Mouse (Mus musculus) E14TG2a.4 (cell line): ENCODE data around the gene Pgghg.

ENCODE experiments used
- H3K27me3 ChIP-seq: 2 replicates; pipeline ENCODE4 v1.6.1; 2014; ENCODE audit warnings: low read length, control low read depth; ENCODE audit not compliant: insufficient read depth
- H3K36me3 ChIP-seq: 2 replicates; pipeline ENCODE4 v1.6.1; 2014; ENCODE audit warnings: low read length, control low read depth; ENCODE audit not compliant: insufficient read depth
- H3K4me1 ChIP-seq: replicated peaks from 2 replicates; pipeline ENCODE4 v1.6.1; 2014; ENCODE audit warnings: low read depth, low read length, control low read depth
- H3K4me3 ChIP-seq: replicated peaks from 2 replicates; pipeline ENCODE4 v1.5.1; 2014; ENCODE audit warnings: mild to moderate bottlenecking, low read length
- H3K9me3 ChIP-seq: 2 replicates; pipeline ENCODE4 v1.6.1; 2014; ENCODE audit warnings: low read length, control low read depth
- CTCF ChIP-seq: conservative IDR thresholded peaks from 2 replicates; pipeline ENCODE4 v1.5.1; 2014; ENCODE audit warnings: low read length
- NANOG ChIP-seq: IDR thresholded peaks from 2 replicates; pipeline ENCODE4 v1.6.1; 2014; ENCODE audit warnings: borderline replicate concordance, low read length, mixed read lengths
- POU5F1 ChIP-seq: IDR thresholded peaks from 2 replicates; pipeline ENCODE4 v1.6.1; 2014; ENCODE audit warnings: low read length, borderline replicate concordance

Gene Pgghg

DNA sequence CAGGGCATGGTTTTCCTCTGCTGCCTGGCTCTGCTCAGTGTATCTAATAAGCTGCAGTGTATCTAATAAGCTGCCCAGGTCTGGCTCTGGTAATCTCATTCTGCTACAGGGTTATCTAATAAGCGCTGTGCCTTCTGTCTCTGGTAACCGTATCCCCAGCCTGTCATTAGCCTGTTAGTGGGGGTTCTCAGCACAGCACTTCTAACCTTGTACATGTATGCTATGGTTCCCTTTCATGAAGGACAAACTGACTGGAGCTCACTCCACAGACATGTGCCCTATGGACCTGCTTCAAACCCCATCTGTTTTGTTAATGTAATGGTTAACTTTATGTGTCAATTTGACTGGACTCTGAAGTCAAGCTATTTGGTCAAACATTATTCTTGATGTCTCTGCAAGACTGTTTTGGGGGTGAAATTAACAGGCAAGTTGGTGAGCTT, 35.5 kb upstream of the Pgghg start:
- Histone ChIP-seq H3K9me3 (no peaks in the 10 kb centered on the region), H3K4me3 (no peak overlapping the region), H3K4me1 (peaks cover 90% of the 10 kb centered on the region), H3K27me3 (no peaks in the 10 kb centered on the region), H3K36me3 (no peaks in the 10 kb centered on the region; the same call in 1 of the 2 replicates)
- TF ChIP-seq NANOG (no peak), POU5F1 (no peak), CTCF (no peak)

DNA sequence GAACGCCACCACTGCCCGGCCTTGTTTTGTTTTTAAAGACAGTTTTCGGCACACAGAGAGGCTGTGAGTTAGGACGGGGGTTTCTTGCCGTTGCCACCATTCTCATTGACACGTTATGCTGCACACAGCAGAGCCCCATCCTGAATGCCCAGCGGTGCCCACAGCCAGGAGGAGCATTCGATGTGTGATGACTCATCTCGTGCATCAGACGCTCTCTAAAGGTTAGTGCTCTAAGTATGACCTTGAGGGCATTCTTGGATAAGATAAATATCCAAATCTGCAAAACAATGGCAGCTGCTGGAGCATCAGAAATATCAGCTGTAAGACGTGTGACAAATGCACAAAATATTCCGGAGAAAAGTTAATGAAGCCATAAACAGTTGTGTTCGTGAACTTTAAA, 34.1 kb upstream of the Pgghg start:
- TF ChIP-seq NANOG = no peak
- TF ChIP-seq POU5F1 = no peak
- no peak overlapping the region for H3K4me3 ChIP-seq
- no peaks in the 10 kb centered on the region for H3K36me3 ChIP-seq
- H3K27me3 ChIP-seq = no peaks in the 10 kb centered on the region
- peaks cover 89% of the 10 kb centered on the region for H3K4me1 ChIP-seq
- no peaks in the 10 kb centered on the region for H3K9me3 ChIP-seq

DNA sequence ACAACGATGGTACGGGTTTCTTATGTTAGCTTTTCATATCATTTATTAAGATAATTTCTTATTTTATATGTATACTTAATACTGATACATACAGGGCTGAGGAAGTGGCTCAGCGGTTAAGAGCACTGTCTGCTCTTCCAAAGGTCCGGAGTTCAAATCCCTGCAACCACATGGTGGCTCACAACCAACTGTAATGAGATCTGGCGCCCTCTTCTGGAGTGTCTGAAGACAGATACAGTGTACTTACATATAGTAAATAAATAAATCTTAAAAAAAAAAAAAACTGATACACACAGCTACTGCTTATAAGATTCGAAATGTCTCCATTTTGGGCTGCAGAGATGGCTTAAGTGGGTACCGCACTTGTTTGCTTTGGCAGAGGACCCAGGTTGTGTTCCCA, 33.5 kb upstream of the Pgghg start:
- TF ChIP-seq NANOG (no peak), POU5F1 (no peak), CTCF (no peak)
- H3K4me1 ChIP-seq = peaks cover 86% of the 10 kb centered on the region

DNA sequence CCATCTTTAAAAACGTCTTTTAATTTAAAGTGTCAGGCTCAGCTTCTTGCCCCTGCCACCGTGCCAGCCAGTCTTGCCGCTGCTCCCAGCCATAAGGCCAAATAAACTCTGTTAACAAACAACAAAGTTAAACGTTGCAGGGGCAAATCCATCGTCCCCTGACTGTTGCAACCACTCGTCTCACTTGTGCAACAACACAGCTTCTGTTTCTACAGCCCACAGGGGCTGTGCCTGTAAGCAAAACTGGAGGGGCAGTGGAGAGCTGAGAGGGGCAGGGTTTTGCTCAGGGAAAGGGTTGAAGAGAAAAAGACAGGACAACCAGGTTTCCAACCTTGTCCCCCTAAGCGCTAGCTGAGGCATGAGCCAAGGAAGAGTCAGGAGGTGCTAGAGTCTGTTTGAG, 33.0 kb upstream of the Pgghg start:
- Histone ChIP-seq H3K27me3 (no peaks in the 10 kb centered on the region), H3K4me1 (peaks cover 81% of the 10 kb centered on the region), H3K9me3 (no peaks in the 10 kb centered on the region), H3K36me3 (no peaks in the 10 kb centered on the region), H3K4me3 (peak overlapping the region; percentile 72)
- TF ChIP-seq NANOG = no peak
- no peak for TF ChIP-seq POU5F1
- no peak for TF ChIP-seq CTCF

More for the DNA sequence above, 33.5 kb upstream of the Pgghg start:
- H3K36me3 ChIP-seq = no peaks in the 10 kb centered on the region
- no peaks in the 10 kb centered on the region for H3K9me3 ChIP-seq
- no peak overlapping the region for H3K4me3 ChIP-seq
- H3K27me3 ChIP-seq = no peaks in the 10 kb centered on the region

DNA sequence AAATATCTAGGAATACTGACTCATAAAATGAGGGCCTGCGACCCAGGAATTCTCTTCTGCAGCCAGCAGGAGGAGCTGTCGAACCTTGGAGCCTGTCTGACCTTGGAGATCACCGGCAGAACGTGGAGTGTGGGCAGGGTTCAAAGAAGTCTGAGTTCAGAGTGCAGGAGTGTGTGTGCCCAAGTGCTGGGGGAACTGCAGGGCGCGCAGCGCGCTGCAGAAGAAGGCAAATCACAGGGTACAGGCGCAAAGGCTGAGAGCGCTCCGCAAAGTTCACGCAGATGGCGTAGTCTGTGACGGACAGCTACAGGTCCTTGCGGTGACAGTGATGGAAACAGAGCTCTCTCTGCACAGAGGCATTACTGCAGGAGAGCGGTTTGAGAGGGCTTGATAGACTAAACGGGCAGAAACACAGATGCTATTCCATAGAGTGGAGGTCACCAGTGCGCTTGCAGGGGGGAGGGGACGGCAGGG, 32.5 kb upstream of the Pgghg start:
- Histone ChIP-seq H3K27me3 (no peaks in the 10 kb centered on the region), H3K36me3 (no peaks in the 10 kb centered on the region), H3K4me3 (peak overlapping the region; percentile 72), H3K9me3 (no peaks in the 10 kb centered on the region), H3K4me1 (peaks cover 76% of the 10 kb centered on the region)
- TF ChIP-seq CTCF (peak; percentile 87), NANOG (no peak)

DNA sequence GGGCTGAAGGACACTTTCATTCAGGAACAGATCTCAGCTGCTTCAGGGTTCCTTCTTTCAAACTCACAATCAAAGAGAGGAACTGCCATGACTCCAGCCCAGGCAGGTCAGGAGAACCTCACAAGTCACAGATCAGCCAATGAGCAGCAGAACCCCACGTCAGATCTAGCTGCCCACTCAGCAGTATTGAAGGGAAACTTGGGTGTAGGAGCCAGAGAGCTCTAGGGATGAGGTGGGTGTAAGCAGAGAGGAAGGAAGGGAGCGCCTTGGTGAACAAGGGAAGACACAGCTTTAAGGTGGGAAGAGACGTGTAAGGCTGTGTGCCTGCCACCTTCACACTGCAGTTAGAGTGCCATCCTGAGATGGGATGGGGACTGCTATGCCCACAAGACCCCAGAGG, 28.9 kb upstream of the Pgghg start:
- no peak overlapping the region for H3K4me3 ChIP-seq
- H3K4me1 ChIP-seq = peaks cover 45% of the 10 kb centered on the region
- no peaks in the 10 kb centered on the region for H3K36me3 ChIP-seq
- H3K9me3 ChIP-seq = no peaks in the 10 kb centered on the region
- TF ChIP-seq CTCF (no peak), POU5F1 (no peak), NANOG (no peak)
- H3K27me3 ChIP-seq = no peaks in the 10 kb centered on the region

DNA sequence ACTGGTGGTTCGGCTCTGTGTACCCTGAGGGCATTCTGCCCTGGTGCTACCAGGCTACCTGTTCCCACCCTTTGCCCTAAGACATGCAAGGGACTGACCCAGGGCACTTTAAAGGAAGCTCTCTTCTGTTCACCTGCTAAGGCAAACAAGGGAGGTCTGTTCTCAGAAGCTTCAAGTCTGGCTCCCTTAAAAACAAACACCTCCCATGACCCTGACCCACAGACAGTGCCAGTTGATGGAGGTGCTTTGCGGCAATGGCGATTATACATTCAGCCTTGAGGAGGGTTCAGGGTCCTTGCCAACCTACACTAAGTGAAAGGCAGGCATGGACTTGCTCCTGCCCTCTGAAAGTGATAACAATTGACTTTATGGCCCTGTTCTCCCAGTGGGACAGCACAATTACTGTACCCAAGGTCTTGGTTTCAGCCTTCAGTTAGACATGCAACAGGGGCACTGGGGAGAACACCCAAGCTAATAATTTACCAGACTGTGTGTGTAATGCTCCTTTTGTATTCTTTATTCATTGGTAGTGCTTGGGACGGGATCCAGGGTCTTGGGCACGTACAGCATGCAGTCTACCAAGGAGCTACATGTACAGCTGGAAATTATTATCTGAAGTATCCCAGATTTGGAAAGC, 28.2 kb upstream of the Pgghg start:
- Histone ChIP-seq H3K36me3 (no peaks in the 10 kb centered on the region), H3K4me1 (peaks cover 42% of the 10 kb centered on the region), H3K4me3 (no peak overlapping the region), H3K27me3 (peaks cover 2% of the 10 kb centered on the region), H3K9me3 (no peaks in the 10 kb centered on the region)
- no peak for TF ChIP-seq NANOG
- no peak for TF ChIP-seq POU5F1
- no peak for TF ChIP-seq CTCF

DNA sequence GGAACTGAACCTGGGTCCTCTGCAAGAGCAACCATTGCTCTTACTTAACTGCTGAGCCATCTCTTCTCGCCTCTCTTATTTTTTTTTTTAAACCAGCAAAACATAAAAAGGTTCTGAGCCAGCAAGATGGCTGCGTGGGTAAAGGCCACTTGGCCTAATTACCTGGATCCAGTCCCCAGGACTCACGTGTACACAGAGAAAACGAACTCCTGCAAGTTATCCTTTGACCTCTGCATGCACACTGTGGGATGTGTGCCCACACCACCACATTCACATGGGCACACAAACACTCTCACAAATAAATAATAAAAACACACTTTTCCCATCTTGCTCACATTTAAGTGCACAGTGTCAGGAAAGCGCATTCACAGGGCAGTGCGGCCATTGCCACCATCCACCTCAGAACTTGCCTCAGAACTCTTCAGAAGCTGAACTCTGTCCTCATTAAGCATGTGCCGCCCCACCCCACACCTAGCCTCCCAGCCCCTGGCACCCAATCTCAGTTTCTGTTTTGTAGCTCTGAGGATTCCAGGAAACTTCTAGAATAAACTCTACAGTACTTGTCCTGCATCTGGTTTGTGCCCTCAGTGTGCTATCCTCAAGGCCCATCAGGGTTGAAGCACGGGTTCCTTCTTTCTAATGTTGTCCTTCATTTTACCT, 27.0 kb upstream of the Pgghg start:
- Histone ChIP-seq H3K4me3 (no peak overlapping the region), H3K9me3 (no peaks in the 10 kb centered on the region), H3K4me1 (peaks cover 31% of the 10 kb centered on the region), H3K36me3 (no peaks in the 10 kb centered on the region), H3K27me3 (peaks cover 10% of the 10 kb centered on the region)
- TF ChIP-seq NANOG (no peak), CTCF (no peak)
